Comparison of ENCODE assay signal across 21 mouse cellular contexts in genomic region chr5:30137271-30137670, GRCm38 (mm10). TPM values are rescaled to one million over a fixed set of nuclear protein-coding genes. Genes with fewer than 3 reads are reported as not detected.
DNase-seq lines count a peak whose midpoint lies in the region; ATAC-seq and TF ChIP-seq lines count a peak whose summit lies in the region.
"Had no signal": no experiment of that assay in that cellular context is flagged by ENCODE, and none has a peak within 500 bp of the region (broad histone marks: within the 10 kb centered on the region; RNA-seq: fewer than 3 reads in every experiment).

No protein-coding gene starts in this region.

- H3K27me3 ChIP-seq in midbrain, embryonic 11.5 days (ENCODE audit: control insufficient read depth, insufficient read depth, low read length): no peaks in the 10 kb centered on the region
- H3K27me3 ChIP-seq in midbrain, postnatal 0 days (ENCODE audit: insufficient read depth, low read length): no peaks in the 10 kb centered on the region
- no peaks in the 10 kb centered on the region for H3K27me3 ChIP-seq in intestine, postnatal 0 days (replicated peaks; ENCODE audit: control insufficient read depth, insufficient read depth, low read length)
- H3K27me3 ChIP-seq: embryonic facial prominence, embryonic 12.5 days; forebrain, embryonic 13.5 days; forebrain, embryonic 15.5 days had no signal

- TF ChIP-seq CTCF in midbrain, postnatal 0 days (IDR thresholded peaks at IDR 0.05): no peak
- no peak for TF ChIP-seq CTCF in intestine, postnatal 0 days (IDR thresholded peaks at IDR 0.05; ENCODE audit: low read depth)

- no peaks in the 10 kb centered on the region for H3K4me1 ChIP-seq in midbrain, embryonic 11.5 days (ENCODE audit: control insufficient read depth, insufficient read depth, low read length)
- H3K4me1 ChIP-seq in midbrain, postnatal 0 days (ENCODE audit: insufficient read depth, low read length): no peaks in the 10 kb centered on the region
- H3K4me1 ChIP-seq in intestine, postnatal 0 days (replicated peaks; ENCODE audit: control insufficient read depth, insufficient read depth, low read length): no peaks in the 10 kb centered on the region
- H3K4me1 ChIP-seq: embryonic facial prominence, embryonic 10.5 days; embryonic facial prominence, embryonic 12.5 days; forebrain, embryonic 13.5 days; forebrain, embryonic 15.5 days had no signal

- peak; percentile 61 for DNase-seq in heart, adult 11 months
- DNase-seq in heart, postnatal 4 days: no peak
- peak; percentile 31 for DNase-seq in midbrain, embryonic 11.5 days (ENCODE audit: low spot score, missing footprints)
- DNase-seq in midbrain, postnatal 0 days (ENCODE audit: low spot score): no peak
- DNase-seq: adrenal gland, adult 2 months; adrenal gland, postnatal 10 days; cerebellum, adult 11-12 months; cerebellum, adult 2 months; cerebellum, adult 9-10 months; cerebellum, postnatal 10 days; cerebellum, postnatal 25 days; forebrain, postnatal 0 days had no signal

- ATAC-seq in midbrain, embryonic 11.5 days (ENCODE audit: low FRiP score): no peak
- ATAC-seq in midbrain, postnatal 0 days (ENCODE audit: low FRiP score): no peak
- ATAC-seq in intestine, postnatal 0 days: no peak
- ATAC-seq: forebrain, embryonic 13.5 days; forebrain, embryonic 15.5 days; forebrain, postnatal 0 days had no signal

- 95% methylated on average over 9 of the region's 9 CpGs for WGBS in midbrain, embryonic 11.5 days
- 94% methylated on average over 9 of the region's 9 CpGs for WGBS in midbrain, postnatal 0 days
- 91% methylated on average over 9 of the region's 9 CpGs for WGBS in intestine, postnatal 0 days

- H3K27ac ChIP-seq in midbrain, embryonic 11.5 days (ENCODE audit: low read depth, low read length): no peak overlapping the region
- H3K27ac ChIP-seq in midbrain, postnatal 0 days (ENCODE audit: low read depth, low read length): no peak overlapping the region
- no peak overlapping the region for H3K27ac ChIP-seq in intestine, postnatal 0 days (ENCODE audit: low read depth, low read length)
- H3K27ac ChIP-seq: embryonic facial prominence, embryonic 10.5 days; embryonic facial prominence, embryonic 12.5 days; forebrain, embryonic 13.5 days; forebrain, embryonic 15.5 days had no signal

- H3K4me3 ChIP-seq in midbrain, embryonic 11.5 days (ENCODE audit: low read depth, low read length): no peak overlapping the region
- no peak overlapping the region for H3K4me3 ChIP-seq in midbrain, postnatal 0 days (ENCODE audit: low read depth, low read length)
- no peak overlapping the region for H3K4me3 ChIP-seq in intestine, postnatal 0 days (ENCODE audit: low read depth, low read length)
- H3K4me3 ChIP-seq: embryonic facial prominence, embryonic 10.5 days; embryonic facial prominence, embryonic 12.5 days; forebrain, embryonic 13.5 days; forebrain, embryonic 15.5 days had no signal

- H3K36me3 ChIP-seq in midbrain, embryonic 11.5 days (ENCODE audit: control insufficient read depth, insufficient read depth, low read length): peaks cover 7% of the 10 kb centered on the region; the same call in 1 of the 2 replicates
- H3K36me3 ChIP-seq in midbrain, postnatal 0 days (ENCODE audit: insufficient read depth, low read length): peaks cover 41% of the 10 kb centered on the region
- H3K36me3 ChIP-seq in intestine, postnatal 0 days (ENCODE audit: control insufficient read depth, insufficient read depth): peaks cover 84% of the 10 kb centered on the region

- H3K9ac ChIP-seq in midbrain, embryonic 11.5 days (ENCODE audit: low read length): no peak overlapping the region
- H3K9ac ChIP-seq in midbrain, postnatal 0 days (replicated peaks; ENCODE audit: low read length, poor library complexity, severe bottlenecking): no peak overlapping the region
- no peak overlapping the region for H3K9ac ChIP-seq in intestine, postnatal 0 days (ENCODE audit: low read depth, low read length)
- H3K9ac ChIP-seq: embryonic facial prominence, embryonic 12.5 days; forebrain, embryonic 13.5 days; forebrain, embryonic 15.5 days; forebrain, postnatal 0 days had no signal

- no peaks in the 10 kb centered on the region for H3K9me3 ChIP-seq in midbrain, embryonic 11.5 days (ENCODE audit: control insufficient read depth, low read length)
- H3K9me3 ChIP-seq in midbrain, postnatal 0 days (ENCODE audit: low read length): no peaks in the 10 kb centered on the region
- H3K9me3 ChIP-seq in intestine, postnatal 0 days (ENCODE audit: control insufficient read depth): no peaks in the 10 kb centered on the region
- H3K9me3 ChIP-seq: embryonic facial prominence, embryonic 10.5 days; embryonic facial prominence, embryonic 12.5 days; forebrain, embryonic 13.5 days; forebrain, embryonic 15.5 days had no signal

- H3K4me2 ChIP-seq in midbrain, embryonic 11.5 days: no peak overlapping the region
- H3K4me2 ChIP-seq in midbrain, postnatal 0 days (ENCODE audit: low read depth, low read length, poor library complexity, severe bottlenecking): no peak overlapping the region
- H3K4me2 ChIP-seq in intestine, postnatal 0 days (replicated peaks; ENCODE audit: low read depth): no peak overlapping the region
- H3K4me2 ChIP-seq: embryonic facial prominence, embryonic 12.5 days; forebrain, embryonic 13.5 days; forebrain, embryonic 15.5 days had no signal

RNA-seq across cellular contexts. Expression of gene Hadha, which starts 17.7 kb away (rescaled TPM):
- total RNA-seq in heart, postnatal 4 days (2021): 1,000 to 10,000 TPM; 1,073 to 1,141 TPM
- 75.1 and 87.0 TPM in 2 replicates for polyA plus RNA-seq in midbrain, embryonic 11.5 days (2014; fragmentation: Nextera tagmentation; extraction: Ambion mirVana)
- total RNA-seq in midbrain, postnatal 0 days (2014; rRNA removed): 42.3 and 54.1 TPM in 2 replicates
- 58.7 and 59.8 TPM in 2 replicates for polyA plus RNA-seq in midbrain, postnatal 0 days (2015; fragmentation: Nextera tagmentation; extraction: Ambion mirVana)
- 301 and 307 TPM in 2 replicates for polyA plus RNA-seq in intestine, postnatal 0 days (2015; fragmentation: Nextera tagmentation; extraction: Ambion mirVana)

RNA-seq across cellular contexts. Expression of gene Hadhb, which starts 17.8 kb away (rescaled TPM):
- 1,000 to 10,000 TPM; 1,045 to 1,083 TPM for total RNA-seq in heart, postnatal 4 days (2021)
- polyA plus RNA-seq in midbrain, embryonic 11.5 days (2014; fragmentation: Nextera tagmentation; extraction: Ambion mirVana): 107 and 114 TPM in 2 replicates
- total RNA-seq in midbrain, postnatal 0 days (2014; rRNA removed): 49.9 and 56.8 TPM in 2 replicates
- polyA plus RNA-seq in midbrain, postnatal 0 days (2015; fragmentation: Nextera tagmentation; extraction: Ambion mirVana): 41.1 and 47.0 TPM in 2 replicates
- 392 and 420 TPM in 2 replicates for polyA plus RNA-seq in intestine, postnatal 0 days (2015; fragmentation: Nextera tagmentation; extraction: Ambion mirVana)

RNA-seq across cellular contexts. Expression of gene 3110082J24Rik, which starts 31.4 kb away (rescaled TPM):
- not detected for total RNA-seq in heart, postnatal 4 days (2021)
- 3.7 and 4.5 TPM in 2 replicates for polyA plus RNA-seq in midbrain, embryonic 11.5 days (2014; fragmentation: Nextera tagmentation; extraction: Ambion mirVana)
- 3.3 and 4.3 TPM in 2 replicates for total RNA-seq in midbrain, postnatal 0 days (2014; rRNA removed)
- polyA plus RNA-seq in midbrain, postnatal 0 days (2015; fragmentation: Nextera tagmentation; extraction: Ambion mirVana): 2.6 and 3.8 TPM in 2 replicates
- polyA plus RNA-seq in intestine, postnatal 0 days (2015; fragmentation: Nextera tagmentation; extraction: Ambion mirVana): not detected in 2 replicates
- total RNA-seq: adrenal gland, adult 2 months; adrenal gland, postnatal 10 days; adrenal gland, postnatal 4 days; ES-E14; MEL had no signal
- polyA plus RNA-seq: adrenal gland, adult 2 months; embryonic facial prominence, embryonic 14.5 days had no signal

RNA-seq across cellular contexts. Expression of gene Garem2, which starts 32.3 kb away (rescaled TPM):
- under 1 TPM; 0.27 to 0.45 TPM for total RNA-seq in heart, postnatal 4 days (2021)
- polyA plus RNA-seq in midbrain, embryonic 11.5 days (2014; fragmentation: Nextera tagmentation; extraction: Ambion mirVana): 14.3 and 15.3 TPM in 2 replicates
- 18.1 and 20.6 TPM in 2 replicates for total RNA-seq in midbrain, postnatal 0 days (2014; rRNA removed)
- polyA plus RNA-seq in midbrain, postnatal 0 days (2015; fragmentation: Nextera tagmentation; extraction: Ambion mirVana): 8.9 and 9.9 TPM in 2 replicates
- 0.20 TPM in 2 replicates for polyA plus RNA-seq in intestine, postnatal 0 days (2015; fragmentation: Nextera tagmentation; extraction: Ambion mirVana)

Comparison
In these comparisons a context has a peak if more than half of its experiments do, and no peak if none do; other contexts are left out.
1. DNase-seq: peak in heart, adult 11 months (single experiment) and midbrain, embryonic 11.5 days (single experiment); none in heart, postnatal 4 days (single experiment) and midbrain, postnatal 0 days (single experiment).